Mouse (Mus musculus) forebrain, embryonic 13.5 days (tissue): ENCODE measurements around the gene Gm10775. TPM values are rescaled to one million over a fixed set of nuclear protein-coding genes. Genes with fewer than 3 reads are reported as not detected.

Experiments
- ATAC-seq: fragments of 200-750 bp; cut with Nextera tagmentation; 2 replicates; pipeline ENCODE4 v1.8.0; 2017
- H3K27ac ChIP-seq: fragments of 300-500 bp; sonication (generic); 2 replicates; pipeline ENCODE4 v1.5.1; 2015; ENCODE audit warnings: inconsistent platforms, mild to moderate bottlenecking, moderate library complexity
- H3K27me3 ChIP-seq: fragments of 300-500 bp; sonication (generic); 2 replicates; pipeline ENCODE4 v1.6.1; 2015; ENCODE audit warnings: mild to moderate bottlenecking, inconsistent platforms
- H3K36me3 ChIP-seq: fragments of 300-500 bp; sonication (generic); 2 replicates; pipeline ENCODE4 v1.6.1; 2015; ENCODE audit warnings: mild to moderate bottlenecking, inconsistent platforms; ENCODE audit not compliant: poor library complexity, severe bottlenecking
- H3K4me1 ChIP-seq: fragments of 300-500 bp; sonication (generic); 2 replicates; pipeline ENCODE4 v1.6.1; 2015; ENCODE audit warnings: inconsistent platforms
- H3K4me2 ChIP-seq: fragments of 300-500 bp; sonication (generic); 2 replicates; pipeline ENCODE4 v1.6.1; 2015; ENCODE audit warnings: inconsistent platforms, mild to moderate bottlenecking, moderate library complexity
- H3K4me3 ChIP-seq: fragments of 300-500 bp; sonication (generic); 2 replicates; pipeline ENCODE4 v1.5.1; 2015; ENCODE audit warnings: mild to moderate bottlenecking, inconsistent platforms
- H3K9ac ChIP-seq: fragments of 300-500 bp; sonication (generic); 2 replicates; pipeline ENCODE4 v1.6.1; 2015; ENCODE audit warnings: mild to moderate bottlenecking, inconsistent platforms
- H3K9me3 ChIP-seq: fragments of 300-500 bp; sonication (generic); replicated peaks from 2 replicates; pipeline ENCODE4 v1.6.1; 2016; ENCODE audit warnings: inconsistent platforms
- whole genome bisulfite sequencing: fragments of 180-500 bp; shearing (Covaris S2); methylation state at CpG from one replicate; pipeline ENCODE4 v1.1.7; 2015; 5-methylcytosine and 5-hydroxymethylcytosine counted together
- polyA plus RNA-seq: library from polyadenylated mRNA; unstranded; fragments of >200 nt; fragmentation: Nextera tagmentation; extraction: Ambion mirVana; gene quantifications from 2 replicates; pipeline ENCODE4 v1.2.1, GENCODE M21; 2015

The Gm10775 gene
- not detected in 2 replicates for polyA plus RNA-seq

- H3K36me3 ChIP-seq: peaks cover 58% of the 10 kb centered on the region
- H3K9ac ChIP-seq: no peak within 1 kb of the TSS
- WGBS: 49% methylated on average over 27 of the region's 29 CpGs
- H3K9me3 ChIP-seq: peaks cover 79% of the 10 kb centered on the region
- peak within 1 kb of the TSS; percentile 37 for H3K4me2 ChIP-seq
- H3K27ac ChIP-seq: no peak within 1 kb of the TSS
- peak within 1 kb of the TSS; percentile 16 for H3K4me3 ChIP-seq
- no peaks in the 10 kb centered on the region for H3K27me3 ChIP-seq
- no peaks in the 10 kb centered on the region for H3K4me1 ChIP-seq
- peak; percentile 20; the same call in 1 of the 2 replicates for ATAC-seq
Observed at GRCm38 (mm10) chr13:65259239-65259638, at the start of gene Gm10775. Gene Gm10775, plus strand, starts transcription at chr13:65259539.

DNA sequence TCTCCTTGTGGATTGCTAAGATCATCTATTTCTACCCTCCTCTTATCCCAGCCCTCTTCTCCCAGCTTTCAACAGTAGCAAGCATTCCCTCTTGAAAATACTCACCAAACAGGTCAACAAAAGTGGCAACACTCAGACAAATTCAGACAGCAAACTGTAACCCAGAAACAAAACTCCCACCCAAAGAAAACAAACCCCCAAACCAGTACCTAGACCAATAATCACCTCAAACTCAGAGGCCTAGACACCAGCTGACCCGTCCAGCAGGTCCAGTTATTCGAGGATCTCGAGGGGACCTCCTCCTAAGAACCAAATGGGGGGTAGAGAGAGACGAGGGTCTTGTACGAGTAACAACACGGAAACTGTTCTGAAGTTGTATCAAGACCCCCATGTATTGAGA, 33.4 kb upstream of the Gm10775 start:
- no peak overlapping the region for H3K9ac ChIP-seq
- H3K27ac ChIP-seq: no peak overlapping the region
- H3K4me1 ChIP-seq: no peaks in the 10 kb centered on the region
- no peak overlapping the region for H3K4me3 ChIP-seq
- no peak overlapping the region for H3K4me2 ChIP-seq
- no peaks in the 10 kb centered on the region; the same call in 1 of the 2 replicates for H3K9me3 ChIP-seq
- ATAC-seq: no peak
- no peaks in the 10 kb centered on the region for H3K27me3 ChIP-seq
- 68% methylated on average over 6 of the region's 6 CpGs for WGBS
- no peaks in the 10 kb centered on the region for H3K36me3 ChIP-seq

GRCm38 (mm10) chr13:65226657-65227056, 32.7 kb upstream of the Gm10775 start:
- H3K9me3 ChIP-seq: no peaks in the 10 kb centered on the region; the same call in 1 of the 2 replicates
- WGBS: 85% methylated on average over 2 of the region's 2 CpGs
- H3K4me1 ChIP-seq: no peaks in the 10 kb centered on the region
- H3K4me2 ChIP-seq: no peak overlapping the region
- H3K9ac ChIP-seq: no peak overlapping the region
- no peak overlapping the region for H3K4me3 ChIP-seq
- H3K27ac ChIP-seq: no peak overlapping the region
- no peaks in the 10 kb centered on the region for H3K36me3 ChIP-seq
- no peaks in the 10 kb centered on the region for H3K27me3 ChIP-seq
- no peak for ATAC-seq

GRCm38 (mm10) chr13:65237211-65237610, 22.1 kb upstream of the Gm10775 start:
- peaks cover 16% of the 10 kb centered on the region; the same call in 1 of the 2 replicates for H3K9me3 ChIP-seq
- H3K4me2 ChIP-seq: no peak overlapping the region
- no peaks in the 10 kb centered on the region for H3K36me3 ChIP-seq
- no peak overlapping the region for H3K27ac ChIP-seq
- 78% methylated on average over 9 of the region's 9 CpGs for WGBS
- H3K27me3 ChIP-seq: no peaks in the 10 kb centered on the region
- H3K4me3 ChIP-seq: no peak overlapping the region
- no peak overlapping the region for H3K9ac ChIP-seq
- no peak for ATAC-seq
- peaks cover 8% of the 10 kb centered on the region for H3K4me1 ChIP-seq

DNA sequence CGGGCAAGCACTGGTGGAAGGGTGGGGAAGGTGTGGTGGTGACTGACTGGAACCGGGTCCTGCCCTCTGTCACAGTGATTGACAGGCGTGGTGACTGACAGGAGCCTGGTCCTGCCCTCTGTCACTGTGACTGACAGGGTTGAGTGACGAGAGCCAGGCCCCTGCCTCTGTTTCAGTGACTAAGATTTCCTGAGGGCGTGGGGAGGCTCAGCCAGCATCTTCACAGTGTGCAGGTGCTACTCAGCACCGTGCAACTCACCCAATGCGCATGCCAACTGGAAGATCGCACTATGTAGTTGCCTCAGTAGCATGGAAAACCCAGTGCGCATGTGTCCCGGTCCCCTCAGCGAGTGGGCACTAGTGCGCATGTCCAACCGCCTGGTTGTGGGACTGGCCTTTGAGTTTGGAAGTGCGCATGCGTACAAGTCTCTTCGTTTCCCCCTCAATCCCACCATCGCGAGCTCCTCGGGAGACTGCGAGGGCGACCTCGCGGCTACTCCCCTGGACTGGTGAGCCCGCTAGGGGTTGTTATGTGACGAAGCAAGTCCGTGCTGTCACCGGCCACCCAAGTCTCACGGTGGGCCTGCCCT, 18.7 kb upstream of the Gm10775 start:
- H3K9ac ChIP-seq: peak overlapping the region; percentile 70
- peak overlapping the region; percentile 75 for H3K4me3 ChIP-seq
- H3K36me3 ChIP-seq: peaks cover 14% of the 10 kb centered on the region
- H3K4me2 ChIP-seq: peak overlapping the region; percentile 93
- peaks cover 42% of the 10 kb centered on the region for H3K9me3 ChIP-seq
- H3K4me1 ChIP-seq: peaks cover 15% of the 10 kb centered on the region
- H3K27ac ChIP-seq: peak overlapping the region; percentile 86
- ATAC-seq: peak; percentile 96
- no peaks in the 10 kb centered on the region for H3K27me3 ChIP-seq
- WGBS: under 1% methylated on average over 28 of the region's 28 CpGs

GRCm38 (mm10) chr13:65241099-65241626, 18.2 kb upstream of the Gm10775 start:
- peak; percentile 85 for ATAC-seq
- H3K4me3 ChIP-seq: peak overlapping the region; percentile 75
- H3K9me3 ChIP-seq: peaks cover 47% of the 10 kb centered on the region
- peaks cover 20% of the 10 kb centered on the region for H3K36me3 ChIP-seq
- peak overlapping the region; percentile 93 for H3K4me2 ChIP-seq
- peak overlapping the region; percentile 86 for H3K27ac ChIP-seq
- H3K9ac ChIP-seq: peak overlapping the region; percentile 70
- peaks cover 15% of the 10 kb centered on the region for H3K4me1 ChIP-seq
- under 1% methylated on average over 45 of the region's 45 CpGs for WGBS
- no peaks in the 10 kb centered on the region for H3K27me3 ChIP-seq

DNA sequence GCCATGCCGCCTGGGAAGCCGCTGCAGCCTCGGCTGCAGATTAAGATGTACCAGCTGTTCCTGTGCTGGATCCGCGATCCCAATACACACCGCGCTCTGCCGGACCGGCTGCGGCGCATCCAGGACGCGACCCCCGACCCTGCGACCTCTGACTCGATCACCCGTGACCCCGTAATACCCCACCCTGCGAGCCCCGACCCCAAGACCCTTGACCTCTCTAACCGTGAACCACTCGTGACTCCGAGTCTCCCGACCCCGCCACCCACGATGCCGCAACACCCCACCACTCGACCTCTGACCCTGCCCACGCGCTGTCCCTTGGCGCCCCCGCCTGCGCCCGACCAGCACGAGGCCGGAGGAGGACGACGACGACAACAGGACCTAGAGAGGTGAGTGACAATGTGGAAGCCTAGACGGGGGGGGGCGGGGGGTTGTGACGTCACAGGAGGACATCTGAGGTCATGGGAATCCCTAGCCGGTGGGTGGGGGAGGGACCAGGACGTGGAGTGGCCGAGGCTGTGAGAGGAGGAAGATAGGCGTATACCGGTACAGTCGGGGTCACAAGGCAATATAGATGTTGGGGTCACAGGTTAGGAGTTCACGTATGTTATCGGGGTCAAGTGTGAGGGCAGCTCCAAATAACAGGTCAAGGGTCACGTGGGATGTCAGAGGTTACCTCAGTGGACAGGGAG, 17.6 kb upstream of the Gm10775 start:
- Histone ChIP-seq H3K4me1 (peaks cover 15% of the 10 kb centered on the region), H3K9me3 (peaks cover 44% of the 10 kb centered on the region), H3K9ac (peak overlapping the region; percentile 70), H3K27me3 (no peaks in the 10 kb centered on the region), H3K27ac (peak overlapping the region; percentile 86), H3K36me3 (peaks cover 21% of the 10 kb centered on the region), H3K4me2 (peak overlapping the region; percentile 93), H3K4me3 (peak overlapping the region; percentile 75)
- WGBS: 4% methylated on average over 51 of the region's 51 CpGs
- ATAC-seq: no peak

DNA sequence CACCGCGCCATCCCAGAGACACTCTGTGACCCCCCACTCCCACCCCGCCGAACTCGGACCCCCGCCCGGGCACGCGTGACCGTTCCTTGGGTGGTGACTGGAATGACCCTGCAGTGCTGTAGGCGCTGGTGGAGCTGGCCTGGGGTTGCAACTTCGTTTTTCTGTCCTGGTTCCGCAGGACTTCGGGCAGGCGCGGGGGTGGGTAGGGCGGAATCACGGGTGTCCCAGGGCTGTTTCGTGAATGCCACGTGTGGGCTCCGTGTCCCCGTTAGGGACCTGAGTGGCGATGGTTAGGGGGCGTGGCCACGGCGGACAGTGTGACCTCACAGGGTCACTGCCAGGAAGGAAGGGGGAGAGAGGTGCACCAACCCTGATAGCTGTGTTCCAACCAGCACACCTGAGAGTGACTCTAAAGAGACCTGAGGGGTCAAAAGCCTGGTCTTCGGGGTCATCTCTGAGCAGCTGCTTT, 17.0 kb upstream of the Gm10775 start:
- Histone ChIP-seq H3K27ac (no peak overlapping the region), H3K9ac (peak overlapping the region; percentile 70; the same call in 1 of the 2 replicates), H3K4me1 (peaks cover 15% of the 10 kb centered on the region), H3K4me2 (peak overlapping the region; percentile 93), H3K9me3 (peaks cover 38% of the 10 kb centered on the region), H3K27me3 (no peaks in the 10 kb centered on the region), H3K4me3 (peak overlapping the region; percentile 75), H3K36me3 (peaks cover 22% of the 10 kb centered on the region)
- WGBS: 45% methylated on average over 27 of the region's 27 CpGs
- no peak for ATAC-seq

DNA sequence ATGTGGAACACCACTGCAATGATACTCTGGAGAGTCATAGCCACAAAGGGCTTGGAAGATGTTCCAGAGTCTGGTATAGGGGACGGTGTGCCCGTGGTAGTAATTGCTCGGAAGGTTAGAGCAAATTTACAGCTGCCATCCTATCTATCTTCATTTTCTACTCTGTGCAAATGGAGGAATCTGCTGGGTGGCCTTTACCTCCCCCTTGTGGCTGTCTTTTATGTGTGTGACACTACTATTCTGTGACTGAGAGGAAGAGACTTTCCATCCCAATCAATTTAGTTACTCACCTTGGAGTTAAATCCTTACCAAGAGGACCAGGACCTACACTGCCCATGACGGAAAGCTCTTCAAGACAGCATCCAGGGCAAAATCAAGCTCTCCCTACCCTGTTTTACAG, 16.1 kb upstream of the Gm10775 start:
- H3K9ac ChIP-seq: no peak overlapping the region
- no peak overlapping the region for H3K4me3 ChIP-seq
- peaks cover 29% of the 10 kb centered on the region for H3K36me3 ChIP-seq
- peaks cover 35% of the 10 kb centered on the region for H3K9me3 ChIP-seq
- H3K27ac ChIP-seq: no peak overlapping the region
- peaks cover 15% of the 10 kb centered on the region for H3K4me1 ChIP-seq
- no peak for ATAC-seq
- no peaks in the 10 kb centered on the region for H3K27me3 ChIP-seq
- WGBS: 97% methylated on average over 4 of the region's 4 CpGs
- no peak overlapping the region for H3K4me2 ChIP-seq

DNA sequence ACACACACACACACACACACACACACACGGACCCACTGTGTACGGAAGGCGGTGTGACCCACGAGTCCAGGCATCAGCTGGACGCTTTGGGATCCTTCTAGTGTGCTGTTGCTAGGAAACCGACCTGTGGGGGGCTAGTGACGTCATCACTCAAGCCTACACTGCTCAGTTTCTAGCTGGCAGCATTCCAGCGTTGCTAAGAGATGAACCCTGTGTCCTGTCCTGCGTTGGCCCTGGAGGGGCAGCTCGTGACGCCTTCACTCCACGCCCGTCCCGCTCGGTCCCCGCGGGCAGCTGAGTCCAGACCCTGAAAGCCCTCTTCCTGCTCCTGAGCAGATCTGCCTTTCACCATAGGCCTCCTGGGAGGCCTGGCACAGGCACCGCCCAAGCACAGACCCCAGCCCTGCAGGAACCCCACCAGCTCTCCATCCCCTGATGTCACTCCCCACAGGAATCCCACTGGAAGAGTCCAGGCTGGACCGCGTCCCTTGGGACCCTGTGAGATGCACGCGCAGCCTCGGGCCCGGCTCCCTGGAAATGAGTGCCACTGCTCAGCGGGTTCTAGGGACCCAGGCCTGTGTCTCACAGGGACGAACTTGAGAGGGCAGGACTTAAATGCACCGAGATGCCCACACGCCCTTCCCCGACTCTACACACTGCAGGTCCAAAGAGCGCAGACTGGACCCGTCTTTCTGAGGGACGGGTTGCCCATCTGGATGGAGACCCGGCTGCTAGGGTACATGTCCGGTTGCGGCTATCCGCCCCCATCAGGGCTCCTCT, 974 bp upstream of the Gm10775 start:
- Histone ChIP-seq H3K9me3 (peaks cover 70% of the 10 kb centered on the region), H3K9ac (no peak overlapping the region), H3K4me3 (peak overlapping the region; percentile 16), H3K27ac (no peak overlapping the region), H3K27me3 (no peaks in the 10 kb centered on the region), H3K36me3 (peaks cover 49% of the 10 kb centered on the region), H3K4me1 (no peaks in the 10 kb centered on the region), H3K4me2 (peak overlapping the region; percentile 37)
- ATAC-seq: peak; percentile 80
- 26% methylated on average over 36 of the region's 36 CpGs for WGBS

- H3K27ac ChIP-seq: no peak overlapping the region
- peaks cover 74% of the 10 kb centered on the region for H3K36me3 ChIP-seq
- H3K4me1 ChIP-seq: no peaks in the 10 kb centered on the region
- no peaks in the 10 kb centered on the region for H3K27me3 ChIP-seq
- no peak overlapping the region for H3K9ac ChIP-seq
- WGBS: 96% methylated on average over 5 of the region's 5 CpGs
- H3K4me2 ChIP-seq: no peak overlapping the region
- H3K9me3 ChIP-seq: peaks cover 83% of the 10 kb centered on the region
- ATAC-seq: no peak
- H3K4me3 ChIP-seq: no peak overlapping the region
Observed at GRCm38 (mm10) chr13:65262086-65262485, 2.7 kb downstream of the Gm10775 start.
